In genomic region chr12:3833059-3833760, GRCm38 (mm10) we compare ENCODE assay signal across 9 mouse cellular contexts. TPM values are rescaled to one million over a fixed set of nuclear protein-coding genes. Genes with fewer than 3 reads are reported as not detected.
DNase-seq lines count a peak whose midpoint lies in the region; ATAC-seq and TF ChIP-seq lines count a peak whose summit lies in the region.
"Had no signal": no experiment of that assay in that cellular context is flagged by ENCODE, and none has a peak within 500 bp of the region (broad histone marks: within the 10 kb centered on the region; RNA-seq: fewer than 3 reads in every experiment).

No protein-coding gene starts in this region.

- H3K27me3 ChIP-seq in liver, adult 2 months (ENCODE audit: control insufficient read depth, insufficient read depth, low read length) = no peaks in the 10 kb centered on the region
- H3K27me3 ChIP-seq in forebrain, embryonic 14.5 days (replicated peaks; ENCODE audit: control insufficient read depth, insufficient read depth, low read length) = no peaks in the 10 kb centered on the region
- H3K27me3 ChIP-seq in intestine, embryonic 14.5 days (replicated peaks; ENCODE audit: control insufficient read depth, insufficient read depth, low read length) = no peaks in the 10 kb centered on the region
- H3K27me3 ChIP-seq in neural tube, embryonic 14.5 days (ENCODE audit: control insufficient read depth, insufficient read depth, low read length) = no peaks in the 10 kb centered on the region
- H3K27me3 ChIP-seq: midbrain, embryonic 12.5 days; Patski had no signal

- H3K4me2 ChIP-seq in forebrain, embryonic 14.5 days (ENCODE audit: low read length) = peak overlapping the region; percentile 46; the same call in 1 of the 2 replicates
- H3K4me2 ChIP-seq in intestine, embryonic 14.5 days (ENCODE audit: low read length) = peak overlapping the region; percentile 48
- H3K4me2 ChIP-seq in neural tube, embryonic 14.5 days (ENCODE audit: low read depth, low read length) = peak overlapping the region; percentile 31

- no peak overlapping the region for H3K9ac ChIP-seq in liver, adult 2 months (ENCODE audit: low read depth, low read length)
- H3K9ac ChIP-seq in forebrain, embryonic 14.5 days (ENCODE audit: low read length) = no peak overlapping the region; the same call in 1 of the 2 replicates
- H3K9ac ChIP-seq in intestine, embryonic 14.5 days (ENCODE audit: low read length) = peak overlapping the region; percentile 30; the same call in 1 of the 2 replicates
- H3K9ac ChIP-seq in neural tube, embryonic 14.5 days (replicated peaks; ENCODE audit: low read depth, low read length) = 0 out of 2 replicates have a peak overlapping the region, but pooled peaks have one; percentile 37

- TF ChIP-seq POLR2A in liver, adult 2 months (IDR thresholded peaks at IDR 0.05; ENCODE audit: extremely low read depth, insufficient read depth, low read length) = no peak

- 73% methylated on average over 7 of the region's 7 CpGs for WGBS in liver, adult 2 months
- WGBS in forebrain, embryonic 14.5 days = 40% methylated on average over 7 of the region's 7 CpGs
- WGBS in intestine, embryonic 14.5 days = 46% methylated on average over 7 of the region's 7 CpGs
- WGBS in neural tube, embryonic 14.5 days = 59% methylated on average over 7 of the region's 7 CpGs

- no peak for TF ChIP-seq CTCF in liver, adult 2 months (IDR thresholded peaks at IDR 0.05; ENCODE audit: low read depth, low read length)

- no peak for DNase-seq in liver, adult 2 months (ENCODE audit: extremely low read depth, low read depth, low spot score)
- no peak for DNase-seq in liver
- no peak for DNase-seq in forebrain, embryonic 14.5 days (ENCODE audit: low spot score)
- no peak for DNase-seq in intestine, embryonic 14.5 days (ENCODE audit: low spot score)
- no peak for DNase-seq in cerebellum, postnatal 14 days
- DNase-seq in urinary bladder, postnatal 10 days (ENCODE audit: low spot score) = no peak

- ATAC-seq in forebrain, embryonic 14.5 days = peak; percentile 15; the same call in 1 of the 2 replicates
- ATAC-seq in intestine, embryonic 14.5 days (replicated peaks; ENCODE audit: low FRiP score, low TSS enrichment, low read depth) = peak; percentile 17; the same call in 1 of the 2 replicates
- ATAC-seq in neural tube, embryonic 14.5 days (ENCODE audit: low read depth) = no peak
- ATAC-seq: Patski had no signal

- H3K79me2 ChIP-seq in liver, adult 2 months (ENCODE audit: control insufficient read depth, insufficient read depth, low read length) = peaks cover 25% of the 10 kb centered on the region

- peak overlapping the region; percentile 20; the same call in 1 of the 2 replicates for H3K27ac ChIP-seq in liver, adult 2 months (replicated peaks; ENCODE audit: insufficient read depth, low read depth, low read length)
- peak overlapping the region; percentile 83 for H3K27ac ChIP-seq in forebrain, embryonic 14.5 days (ENCODE audit: low read depth, low read length)
- peak overlapping the region; percentile 58 for H3K27ac ChIP-seq in intestine, embryonic 14.5 days (ENCODE audit: low read depth)
- peak overlapping the region; percentile 53; the same call in 1 of the 2 replicates for H3K27ac ChIP-seq in neural tube, embryonic 14.5 days (ENCODE audit: low read depth, low read length)
- H3K27ac ChIP-seq: midbrain, embryonic 12.5 days had no signal

- no peak overlapping the region for H3K4me3 ChIP-seq in liver, adult 2 months (ENCODE audit: insufficient read depth, low read depth, low read length)
- H3K4me3 ChIP-seq in forebrain, embryonic 14.5 days (ENCODE audit: low read depth, low read length) = no peak overlapping the region
- H3K4me3 ChIP-seq in intestine, embryonic 14.5 days (ENCODE audit: low read depth, low read length) = no peak overlapping the region
- no peak overlapping the region for H3K4me3 ChIP-seq in neural tube, embryonic 14.5 days (ENCODE audit: low read depth, low read length)
- H3K4me3 ChIP-seq: midbrain, embryonic 12.5 days had no signal

- H3K9me3 ChIP-seq in forebrain, embryonic 14.5 days (replicated peaks; ENCODE audit: control insufficient read depth, low read length) = no peaks in the 10 kb centered on the region
- no peaks in the 10 kb centered on the region for H3K9me3 ChIP-seq in intestine, embryonic 14.5 days (ENCODE audit: control insufficient read depth, low read length)
- no peaks in the 10 kb centered on the region for H3K9me3 ChIP-seq in neural tube, embryonic 14.5 days (ENCODE audit: control insufficient read depth, low read length)
- H3K9me3 ChIP-seq: midbrain, embryonic 12.5 days had no signal

- peaks cover 2% of the 10 kb centered on the region; the same call in 1 of the 2 replicates for H3K36me3 ChIP-seq in liver, adult 2 months (ENCODE audit: control insufficient read depth, insufficient read depth, low read length)
- H3K36me3 ChIP-seq in forebrain, embryonic 14.5 days (ENCODE audit: control insufficient read depth, insufficient read depth, low read length) = peaks cover 26% of the 10 kb centered on the region; the same call in 1 of the 2 replicates
- peaks cover 31% of the 10 kb centered on the region for H3K36me3 ChIP-seq in intestine, embryonic 14.5 days (ENCODE audit: control insufficient read depth, insufficient read depth, low read length)
- H3K36me3 ChIP-seq in neural tube, embryonic 14.5 days (ENCODE audit: control insufficient read depth, insufficient read depth, low read length) = peaks cover 10% of the 10 kb centered on the region

- H3K4me1 ChIP-seq in liver, adult 2 months (ENCODE audit: control insufficient read depth, insufficient read depth, low read length) = peaks cover 2% of the 10 kb centered on the region; the same call in 1 of the 2 replicates
- peaks cover 32% of the 10 kb centered on the region for H3K4me1 ChIP-seq in forebrain, embryonic 14.5 days (ENCODE audit: control insufficient read depth, insufficient read depth, low read length)
- H3K4me1 ChIP-seq in intestine, embryonic 14.5 days (replicated peaks; ENCODE audit: control insufficient read depth, insufficient read depth, low read length) = peaks cover 37% of the 10 kb centered on the region
- peaks cover 15% of the 10 kb centered on the region for H3K4me1 ChIP-seq in neural tube, embryonic 14.5 days (ENCODE audit: control insufficient read depth, insufficient read depth, low read length)

RNA-seq across cellular contexts. Expression of gene Dnmt3a, which starts 27.4 kb away (rescaled TPM):
- 7.9 and 11.2 TPM in 2 replicates for total RNA-seq in liver, adult 2 months (2014; rRNA removed)
- polyA plus RNA-seq in liver, adult 2 months (2012; rRNA removed) = 3.0 and 4.0 TPM in 2 replicates
- 28.0 and 32.0 TPM in 2 replicates for polyA plus RNA-seq in forebrain, embryonic 14.5 days (2014; fragmentation: Nextera tagmentation; extraction: Ambion mirVana)
- 63.4 and 69.3 TPM in 2 replicates for polyA plus RNA-seq in intestine, embryonic 14.5 days (2014; fragmentation: Nextera tagmentation; extraction: Ambion mirVana)
- 53.4 and 57.1 TPM in 2 replicates for polyA plus RNA-seq in neural tube, embryonic 14.5 days (2014; fragmentation: Nextera tagmentation; extraction: Ambion mirVana)

Comparison
In these comparisons a context has a peak if more than half of its experiments do, and no peak if none do; other contexts are left out.
1. H3K27ac ChIP-seq: peak in every context shown above with its lines; median percentile 83 in forebrain, embryonic 14.5 days; 58 in intestine, embryonic 14.5 days; 53 in neural tube, embryonic 14.5 days; 20 in liver, adult 2 months.
2. H3K9ac ChIP-seq: peak in intestine, embryonic 14.5 days (single experiment) and neural tube, embryonic 14.5 days (single experiment); none in liver, adult 2 months (single experiment) and forebrain, embryonic 14.5 days (single experiment).
3. Peak in every context shown above with its lines, with median percentiles within 50 percentile points of each other: H3K4me2 ChIP-seq.